Mouse (Mus musculus): ENCODE measurements around the gene Hdac9. TPM values are rescaled to one million over a fixed set of nuclear protein-coding genes. Genes with fewer than 3 reads are reported as not detected.
A peak's percentile ranks its signal among the peaks of the same experiment; 100 is the strongest.

The Hdac9 gene
- polyA plus RNA-seq, 1 experiment: 7.6 TPM

DNA sequence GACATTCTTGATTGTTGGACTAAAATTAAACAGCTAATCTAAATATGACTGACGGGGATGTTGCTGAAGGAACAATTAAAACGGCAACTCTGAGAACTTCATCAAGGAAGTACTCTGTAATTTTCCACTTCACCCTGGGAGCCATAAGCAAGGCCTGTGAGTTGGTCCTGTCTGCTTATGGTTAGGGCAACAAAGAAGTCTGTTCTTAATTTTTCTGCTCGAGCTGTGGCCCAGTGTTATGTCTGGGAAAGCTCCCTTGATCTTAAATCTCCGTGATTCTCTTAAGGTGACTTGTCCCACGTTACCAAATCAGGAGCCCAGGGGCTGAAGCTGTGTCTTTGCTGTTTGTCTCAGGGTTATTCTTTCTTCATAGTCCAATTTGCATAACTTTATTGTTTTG is 236.3 kb downstream of the Hdac9 start:
- Histone ChIP-seq H3K27ac (ENCODE audit: control insufficient read depth, insufficient read depth, low read depth, low read length, poor library complexity) (peak overlapping the region; percentile 43; the same call in 1 of the 2 replicates), H3K4me1 (ENCODE audit: control insufficient read depth, insufficient read depth, low read length) (peaks cover 2% of the 10 kb centered on the region), H3K4me3 (replicated peaks; ENCODE audit: control insufficient read depth, low read depth, low read length) (no peak overlapping the region)
- 16% methylated on average over 5 of the region's 5 CpGs for WGBS
- no peak for TF ChIP-seq CTCF (IDR thresholded peaks at IDR 0.05; ENCODE audit: control insufficient read depth, insufficient read depth, low read length)
- TF ChIP-seq POLR2A (IDR thresholded peaks at IDR 0.05; ENCODE audit: borderline replicate concordance, control insufficient read depth, low read depth, low read length): no peak

DNA sequence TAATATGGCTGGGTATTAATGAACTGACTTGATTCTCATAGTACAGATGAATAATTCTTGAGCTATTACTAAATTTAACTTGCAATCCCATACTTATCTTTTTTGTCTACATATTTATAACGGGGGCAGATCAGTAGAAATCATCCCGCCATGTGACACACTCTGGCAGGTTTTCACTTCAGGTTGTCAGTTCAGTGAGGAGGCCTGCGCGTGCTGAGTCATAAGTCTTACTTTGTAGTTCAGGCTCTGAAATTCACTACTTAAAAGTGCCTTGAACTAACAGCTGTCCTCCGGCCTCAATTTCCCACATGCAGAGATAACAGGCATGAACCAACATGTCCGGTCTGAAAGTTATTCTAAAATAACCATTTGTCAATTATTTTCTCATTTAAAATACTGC is 239.8 kb downstream of the Hdac9 start:
- no peak overlapping the region for H3K27ac ChIP-seq (ENCODE audit: control insufficient read depth, insufficient read depth, low read depth, low read length, poor library complexity)
- H3K4me3 ChIP-seq (replicated peaks; ENCODE audit: control insufficient read depth, low read depth, low read length): no peak overlapping the region
- 77% methylated on average over 6 of the region's 6 CpGs for WGBS
- TF ChIP-seq CTCF (IDR thresholded peaks at IDR 0.05; ENCODE audit: control insufficient read depth, insufficient read depth, low read length) (no peak), POLR2A (IDR thresholded peaks at IDR 0.05; ENCODE audit: borderline replicate concordance, control insufficient read depth, low read depth, low read length) (no peak)
- peaks cover 2% of the 10 kb centered on the region for H3K4me1 ChIP-seq (ENCODE audit: control insufficient read depth, insufficient read depth, low read length)

DNA sequence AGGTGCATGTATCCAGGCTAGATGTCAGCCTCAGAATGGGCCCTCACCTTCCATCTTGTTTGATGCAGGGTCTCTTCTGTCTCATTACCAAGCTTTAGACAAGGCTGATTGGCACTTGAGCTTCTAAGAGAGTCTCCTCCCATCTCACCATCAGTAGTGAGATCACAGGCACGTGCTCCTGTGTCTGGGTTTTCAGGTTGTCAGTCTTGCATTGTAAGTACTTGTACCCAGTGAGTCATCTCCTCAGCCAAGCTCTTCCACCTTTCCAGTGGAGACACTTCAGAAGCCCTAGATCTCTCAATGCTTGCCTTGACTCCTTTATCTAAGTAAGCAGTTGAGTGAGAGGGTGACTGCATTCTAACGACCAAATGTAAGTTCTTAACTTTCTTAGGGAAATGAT is 242.7 kb downstream of the Hdac9 start:
- Histone ChIP-seq H3K27ac (ENCODE audit: control insufficient read depth, insufficient read depth, low read depth, low read length, poor library complexity) (no peak overlapping the region), H3K4me3 (replicated peaks; ENCODE audit: control insufficient read depth, low read depth, low read length) (no peak overlapping the region)
- whole genome bisulfite sequencing: 61% methylated on average over 2 of the region's 2 CpGs

DNA sequence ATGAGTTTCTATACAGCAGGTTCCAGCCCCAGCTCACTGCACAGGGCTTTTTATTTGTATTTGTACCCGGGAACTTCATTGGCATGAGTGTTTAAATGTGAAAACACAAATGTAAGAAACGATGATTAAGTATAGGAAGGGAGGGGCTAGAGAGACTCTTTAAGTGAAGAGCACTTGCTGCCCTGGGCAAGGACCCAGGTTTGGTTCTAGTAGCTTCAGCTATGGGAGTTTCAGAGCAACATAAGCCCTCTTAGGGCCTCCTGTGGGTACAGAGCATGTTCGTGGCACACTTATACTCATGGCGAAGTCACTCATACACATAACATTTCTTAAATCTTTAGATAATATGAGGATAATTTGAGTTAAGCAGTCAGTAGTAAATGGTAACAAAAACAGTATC is 243.4 kb downstream of the Hdac9 start:
- 70% methylated on average over 4 of the region's 4 CpGs for WGBS
- Histone ChIP-seq H3K27ac (ENCODE audit: control insufficient read depth, insufficient read depth, low read depth, low read length, poor library complexity) (no peak overlapping the region), H3K4me3 (replicated peaks; ENCODE audit: control insufficient read depth, low read depth, low read length) (no peak overlapping the region), H3K4me1 (ENCODE audit: control insufficient read depth, insufficient read depth, low read length) (no peaks in the 10 kb centered on the region)
- TF ChIP-seq CTCF (IDR thresholded peaks at IDR 0.05; ENCODE audit: control insufficient read depth, insufficient read depth, low read length) (no peak), POLR2A (IDR thresholded peaks at IDR 0.05; ENCODE audit: borderline replicate concordance, control insufficient read depth, low read depth, low read length) (no peak)

More for the DNA sequence above, 242.7 kb downstream of the Hdac9 start:
- H3K4me1 ChIP-seq (ENCODE audit: control insufficient read depth, insufficient read depth, low read length): no peaks in the 10 kb centered on the region
- no peak for TF ChIP-seq CTCF (IDR thresholded peaks at IDR 0.05; ENCODE audit: control insufficient read depth, insufficient read depth, low read length)
- no peak for TF ChIP-seq POLR2A (IDR thresholded peaks at IDR 0.05; ENCODE audit: borderline replicate concordance, control insufficient read depth, low read depth, low read length)

DNA sequence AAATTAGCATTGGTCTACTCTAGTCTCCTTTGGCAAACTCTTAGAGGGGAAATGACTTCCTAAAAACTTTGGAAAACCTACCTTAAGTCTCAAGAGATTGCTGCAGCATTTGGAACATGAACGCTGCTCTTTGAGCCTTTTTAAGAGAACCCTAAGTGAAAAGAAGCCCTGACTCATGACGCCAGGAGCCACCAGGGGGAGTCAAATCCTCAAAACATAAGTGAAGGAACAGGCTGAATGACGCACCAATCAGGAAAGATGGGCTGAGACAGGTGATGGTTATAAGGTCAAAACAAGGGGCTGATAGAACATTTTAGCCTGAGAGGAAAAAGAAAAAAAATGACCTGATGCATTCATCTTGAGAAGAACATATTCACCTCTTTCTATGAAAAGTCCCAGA is 252.1 kb downstream of the Hdac9 start:
- WGBS: 3% methylated on average over 3 of the region's 3 CpGs
- Histone ChIP-seq H3K4me3 (replicated peaks; ENCODE audit: control insufficient read depth, low read depth, low read length) (no peak overlapping the region), H3K27ac (ENCODE audit: control insufficient read depth, insufficient read depth, low read depth, low read length, poor library complexity) (no peak overlapping the region), H3K4me1 (ENCODE audit: control insufficient read depth, insufficient read depth, low read length) (no peaks in the 10 kb centered on the region)
- peak; percentile 52 for TF ChIP-seq CTCF (IDR thresholded peaks at IDR 0.05; ENCODE audit: control insufficient read depth, insufficient read depth, low read length)
- no peak for TF ChIP-seq POLR2A (IDR thresholded peaks at IDR 0.05; ENCODE audit: borderline replicate concordance, control insufficient read depth, low read depth, low read length)

DNA sequence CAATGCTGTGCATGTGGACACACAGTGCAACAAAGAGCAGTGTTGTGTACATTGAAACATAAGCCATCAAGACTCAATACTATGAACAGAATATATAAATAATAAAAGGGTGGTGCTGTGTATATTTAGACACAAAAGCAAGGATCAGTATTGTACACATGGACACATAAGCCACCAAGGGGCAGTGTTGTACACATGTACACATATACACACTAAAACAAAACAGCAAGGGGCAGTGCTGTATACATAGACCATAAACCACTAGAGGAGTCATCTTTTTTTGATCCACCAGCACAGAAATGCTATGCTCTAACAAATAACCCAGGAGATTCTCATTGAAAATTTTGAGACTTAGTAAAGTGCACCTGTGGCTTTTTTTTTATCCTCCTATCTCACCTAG is 255.5 kb downstream of the Hdac9 start:
- H3K27ac ChIP-seq (ENCODE audit: control insufficient read depth, insufficient read depth, low read depth, low read length, poor library complexity): no peak overlapping the region
- no peak overlapping the region for H3K4me3 ChIP-seq (replicated peaks; ENCODE audit: control insufficient read depth, low read depth, low read length)
- TF ChIP-seq POLR2A (IDR thresholded peaks at IDR 0.05; ENCODE audit: borderline replicate concordance, control insufficient read depth, low read depth, low read length): no peak
- TF ChIP-seq CTCF (IDR thresholded peaks at IDR 0.05; ENCODE audit: control insufficient read depth, insufficient read depth, low read length): no peak

DNA sequence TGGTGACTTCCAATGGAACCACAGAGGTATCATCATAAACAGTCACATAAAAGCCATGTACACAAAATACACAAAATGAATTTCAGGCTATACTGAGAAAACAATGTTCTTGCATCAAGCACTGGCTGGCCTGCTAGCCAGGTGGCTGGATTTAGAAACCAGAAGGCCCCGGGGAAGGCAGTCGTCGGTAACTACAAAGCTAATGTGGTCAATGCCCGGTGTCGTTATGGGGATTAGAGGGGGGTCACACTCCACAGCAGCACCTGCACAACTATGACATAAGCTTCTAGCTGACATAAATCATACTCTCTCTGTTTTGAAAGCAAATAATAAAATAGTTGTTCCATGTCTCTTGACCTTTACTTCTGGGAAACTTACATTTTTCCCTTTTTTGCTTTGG is 256.9 kb downstream of the Hdac9 start:
- Histone ChIP-seq H3K4me1 (ENCODE audit: control insufficient read depth, insufficient read depth, low read length) (no peaks in the 10 kb centered on the region), H3K4me3 (replicated peaks; ENCODE audit: control insufficient read depth, low read depth, low read length) (no peak overlapping the region), H3K27ac (ENCODE audit: control insufficient read depth, insufficient read depth, low read depth, low read length, poor library complexity) (no peak overlapping the region)
- 43% methylated on average over 5 of the region's 5 CpGs for WGBS
- TF ChIP-seq CTCF (IDR thresholded peaks at IDR 0.05; ENCODE audit: control insufficient read depth, insufficient read depth, low read length): no peak
- TF ChIP-seq POLR2A (IDR thresholded peaks at IDR 0.05; ENCODE audit: borderline replicate concordance, control insufficient read depth, low read depth, low read length): no peak

More for the DNA sequence above, 255.5 kb downstream of the Hdac9 start:
- no peaks in the 10 kb centered on the region for H3K4me1 ChIP-seq (ENCODE audit: control insufficient read depth, insufficient read depth, low read length)

DNA sequence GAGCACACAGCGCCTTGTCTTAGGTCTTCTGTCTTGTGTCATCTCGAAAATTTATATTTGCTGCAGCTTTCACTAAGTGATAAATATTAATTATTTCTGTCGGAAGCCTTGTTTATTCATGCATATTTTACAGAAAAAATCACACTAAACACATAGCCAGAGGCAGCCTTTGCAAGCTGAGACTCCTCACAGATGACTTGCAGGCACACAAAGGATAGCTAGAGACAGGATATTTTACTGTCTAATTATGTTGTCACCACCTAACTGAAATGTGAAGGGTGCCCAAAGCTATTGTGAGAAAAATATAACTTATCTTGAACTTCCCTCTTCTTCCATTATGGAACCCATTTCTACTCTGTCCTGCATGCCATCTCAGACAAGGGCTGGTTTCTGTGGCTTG is 258.3 kb downstream of the Hdac9 start:
- TF ChIP-seq POLR2A (IDR thresholded peaks at IDR 0.05; ENCODE audit: borderline replicate concordance, control insufficient read depth, low read depth, low read length): no peak
- no peak for TF ChIP-seq CTCF (IDR thresholded peaks at IDR 0.05; ENCODE audit: control insufficient read depth, insufficient read depth, low read length)
- 66% methylated on average over 3 of the region's 3 CpGs for WGBS
- no peaks in the 10 kb centered on the region for H3K4me1 ChIP-seq (ENCODE audit: control insufficient read depth, insufficient read depth, low read length)
- H3K4me3 ChIP-seq (replicated peaks; ENCODE audit: control insufficient read depth, low read depth, low read length): no peak overlapping the region
- no peak overlapping the region for H3K27ac ChIP-seq (ENCODE audit: control insufficient read depth, insufficient read depth, low read depth, low read length, poor library complexity)

DNA sequence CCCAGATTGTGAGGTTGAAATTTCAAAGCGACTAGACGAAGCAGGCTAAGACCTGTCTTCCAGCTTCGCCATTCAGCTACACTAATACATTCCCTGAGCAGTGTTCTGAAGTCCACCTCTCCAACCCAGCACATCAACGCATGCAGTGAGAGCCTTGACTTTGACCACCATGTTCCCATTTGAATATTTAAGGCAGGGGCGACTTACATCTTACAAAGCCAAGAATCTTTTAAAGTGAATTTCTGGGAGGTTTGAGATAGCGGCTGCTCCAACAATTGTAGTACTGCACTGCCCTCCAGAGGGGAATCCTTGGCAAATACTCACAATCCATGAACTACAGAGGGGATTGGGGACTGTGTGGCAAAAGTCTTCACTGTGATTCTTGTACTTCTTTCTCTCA is 258.8 kb downstream of the Hdac9 start:
- H3K4me1 ChIP-seq (ENCODE audit: control insufficient read depth, insufficient read depth, low read length): no peaks in the 10 kb centered on the region

More for the DNA sequence above, 258.8 kb downstream of the Hdac9 start:
- TF ChIP-seq CTCF (IDR thresholded peaks at IDR 0.05; ENCODE audit: control insufficient read depth, insufficient read depth, low read length) (no peak), POLR2A (IDR thresholded peaks at IDR 0.05; ENCODE audit: borderline replicate concordance, control insufficient read depth, low read depth, low read length) (no peak)
- WGBS: 72% methylated on average over 6 of the region's 6 CpGs
- Histone ChIP-seq H3K4me3 (replicated peaks; ENCODE audit: control insufficient read depth, low read depth, low read length) (no peak overlapping the region), H3K27ac (ENCODE audit: control insufficient read depth, insufficient read depth, low read depth, low read length, poor library complexity) (no peak overlapping the region)
